Mouse (Mus musculus): ENCODE measurements around the gene Slc9a7. TPM values are rescaled to one million over a fixed set of nuclear protein-coding genes. Genes with fewer than 3 reads are reported as not detected.

Gene Slc9a7
- total RNA-seq, 1 experiment from 2014 or later: 8.7 TPM

GRCm38 (mm10) chrX:20168430-20168829 lies 123.2 kb downstream of the Slc9a7 start:
- ATAC-seq (replicated peaks in 1 of 2; ENCODE audit: insufficient read depth in 1 of 2, low FRiP score in 2 of 2, low TSS enrichment in 1 of 2, low read depth in 1 of 2, poor library complexity in 2 of 2, severe bottlenecking in 2 of 2): peak in 1 of 2 experiments; percentile 32; a peak in 1 of 4 replicates

GRCm38 (mm10) chrX:20164984-20165383 lies 126.6 kb downstream of the Slc9a7 start:
- no peak for ATAC-seq (replicated peaks in 1 of 2; ENCODE audit: insufficient read depth in 1 of 2, low FRiP score in 2 of 2, low TSS enrichment in 1 of 2, low read depth in 1 of 2, poor library complexity in 2 of 2, severe bottlenecking in 2 of 2)

GRCm38 (mm10) chrX:20162322-20162711 lies 129.3 kb downstream of the Slc9a7 start:
- ATAC-seq (replicated peaks in 1 of 2; ENCODE audit: insufficient read depth in 1 of 2, low FRiP score in 2 of 2, low TSS enrichment in 1 of 2, low read depth in 1 of 2, poor library complexity in 2 of 2, severe bottlenecking in 2 of 2): peak; percentile 37 to 58; a peak in 2 of 4 replicates

- ATAC-seq (replicated peaks in 1 of 2; ENCODE audit: insufficient read depth in 1 of 2, low FRiP score in 2 of 2, low TSS enrichment in 1 of 2, low read depth in 1 of 2, poor library complexity in 2 of 2, severe bottlenecking in 2 of 2): no peak
Observed at GRCm38 (mm10) chrX:20161687-20162321, 129.8 kb downstream of the Slc9a7 start.

- ATAC-seq (replicated peaks in 1 of 2; ENCODE audit: insufficient read depth in 1 of 2, low FRiP score in 2 of 2, low TSS enrichment in 1 of 2, low read depth in 1 of 2, poor library complexity in 2 of 2, severe bottlenecking in 2 of 2): no peak
Observed at GRCm38 (mm10) chrX:20160301-20160700, 131.3 kb downstream of the Slc9a7 start.

- no peak for ATAC-seq (replicated peaks in 1 of 2; ENCODE audit: insufficient read depth in 1 of 2, low FRiP score in 2 of 2, low TSS enrichment in 1 of 2, low read depth in 1 of 2, poor library complexity in 2 of 2, severe bottlenecking in 2 of 2)
Observed at GRCm38 (mm10) chrX:20157519-20157918, 134.1 kb downstream of the Slc9a7 start.

- no peak for ATAC-seq (replicated peaks in 1 of 2; ENCODE audit: insufficient read depth in 1 of 2, low FRiP score in 2 of 2, low TSS enrichment in 1 of 2, low read depth in 1 of 2, poor library complexity in 2 of 2, severe bottlenecking in 2 of 2)
Observed at GRCm38 (mm10) chrX:20129466-20129865, 162.1 kb downstream of the Slc9a7 start.

GRCm38 (mm10) chrX:20128951-20129350 lies 162.7 kb downstream of the Slc9a7 start:
- ATAC-seq (replicated peaks in 1 of 2; ENCODE audit: insufficient read depth in 1 of 2, low FRiP score in 2 of 2, low TSS enrichment in 1 of 2, low read depth in 1 of 2, poor library complexity in 2 of 2, severe bottlenecking in 2 of 2): no peak

GRCm38 (mm10) chrX:20125481-20125880 lies 166.1 kb downstream of the Slc9a7 start:
- ATAC-seq (replicated peaks in 1 of 2; ENCODE audit: insufficient read depth in 1 of 2, low FRiP score in 2 of 2, low TSS enrichment in 1 of 2, low read depth in 1 of 2, poor library complexity in 2 of 2, severe bottlenecking in 2 of 2): no peak

- no peak for ATAC-seq (replicated peaks in 1 of 2; ENCODE audit: insufficient read depth in 1 of 2, low FRiP score in 2 of 2, low TSS enrichment in 1 of 2, low read depth in 1 of 2, poor library complexity in 2 of 2, severe bottlenecking in 2 of 2)
Observed at GRCm38 (mm10) chrX:20117717-20118116, 173.9 kb downstream of the Slc9a7 start.

GRCm38 (mm10) chrX:20070196-20070595 lies 221.4 kb downstream of the Slc9a7 start:
- no peak for ATAC-seq (replicated peaks in 1 of 2; ENCODE audit: insufficient read depth in 1 of 2, low FRiP score in 2 of 2, low TSS enrichment in 1 of 2, low read depth in 1 of 2, poor library complexity in 2 of 2, severe bottlenecking in 2 of 2)

- ATAC-seq (replicated peaks in 1 of 2; ENCODE audit: insufficient read depth in 1 of 2, low FRiP score in 2 of 2, low TSS enrichment in 1 of 2, low read depth in 1 of 2, poor library complexity in 2 of 2, severe bottlenecking in 2 of 2): no peak
Observed at GRCm38 (mm10) chrX:20066636-20067035, 225.0 kb downstream of the Slc9a7 start.

- ATAC-seq (replicated peaks in 1 of 2; ENCODE audit: insufficient read depth in 1 of 2, low FRiP score in 2 of 2, low TSS enrichment in 1 of 2, low read depth in 1 of 2, poor library complexity in 2 of 2, severe bottlenecking in 2 of 2): no peak
Observed at GRCm38 (mm10) chrX:20061764-20062480, 229.7 kb downstream of the Slc9a7 start.

GRCm38 (mm10) chrX:20060769-20061315 lies 230.8 kb downstream of the Slc9a7 start:
- ATAC-seq (replicated peaks in 1 of 2; ENCODE audit: insufficient read depth in 1 of 2, low FRiP score in 2 of 2, low TSS enrichment in 1 of 2, low read depth in 1 of 2, poor library complexity in 2 of 2, severe bottlenecking in 2 of 2): peak in 1 of 2 experiments; percentile 30; a peak in 1 of 4 replicates

- ATAC-seq (replicated peaks in 1 of 2; ENCODE audit: insufficient read depth in 1 of 2, low FRiP score in 2 of 2, low TSS enrichment in 1 of 2, low read depth in 1 of 2, poor library complexity in 2 of 2, severe bottlenecking in 2 of 2): no peak
Observed at GRCm38 (mm10) chrX:20060096-20060768, 231.4 kb downstream of the Slc9a7 start.

- peak; percentile 94 to 96 for ATAC-seq (replicated peaks in 1 of 2; ENCODE audit: insufficient read depth in 1 of 2, low FRiP score in 2 of 2, low TSS enrichment in 1 of 2, low read depth in 1 of 2, poor library complexity in 2 of 2, severe bottlenecking in 2 of 2)
Observed at GRCm38 (mm10) chrX:20059381-20059971, 232.1 kb downstream of the Slc9a7 start, which contains the start of gene Chst7. Gene Chst7, plus strand, starts transcription at chrX:20059560.
